Mouse (Mus musculus) megakaryocyte, embryonic 14.5 days (primary cell): ENCODE results near the gene Baz1b.

Experiments
- FLI1 ChIP-seq: IDR thresholded peaks from 2 replicates; pipeline ENCODE4 v1.6.1; 2012; ENCODE audit warnings: low read length, inconsistent platforms, mixed read lengths
- GATA1 ChIP-seq: IDR thresholded peaks from 3 replicates; pipeline ENCODE4 v1.6.1; 2012; ENCODE audit warnings: mixed read lengths, low read length, inconsistent platforms, borderline replicate concordance

GRCm38 (mm10) chr5:135144469-135144868, 42.6 kb upstream of the Baz1b start:
- no peak for TF ChIP-seq GATA1
- TF ChIP-seq FLI1 = no peak
